Comparison of ENCODE assay signal across 8 mouse cellular contexts in genomic region chr8:122566766-122567165, GRCm38 (mm10). TPM values are rescaled to one million over a fixed set of nuclear protein-coding genes. Genes with fewer than 3 reads are reported as not detected.
A peak's percentile ranks its signal among the peaks of the same experiment; 100 is the strongest.
DNase-seq lines count a peak whose midpoint lies in the region; ATAC-seq and TF ChIP-seq lines count a peak whose summit lies in the region.

No protein-coding gene starts in this region.

- TF ChIP-seq CTCF in liver, postnatal 0 days (IDR thresholded peaks at IDR 0.05; ENCODE audit: low read depth) = no peak

- peak overlapping the region; percentile 97 for H3K9ac ChIP-seq in heart, embryonic 13.5 days
- H3K9ac ChIP-seq in liver, postnatal 0 days (replicated peaks) = peak overlapping the region; percentile 94

- no peak for ATAC-seq in heart, embryonic 13.5 days (ENCODE audit: extremely low read depth, insufficient number of reproducible peaks, low FRiP score, low TSS enrichment)
- ATAC-seq in liver, postnatal 0 days = no peak
- no peak for ATAC-seq in monocyte, adult 5-6 weeks (replicated peaks; ENCODE audit: insufficient number of reproducible peaks, low FRiP score, low TSS enrichment, poor library complexity, severe bottlenecking)

- no peaks in the 10 kb centered on the region for H3K9me3 ChIP-seq in heart, embryonic 13.5 days
- no peaks in the 10 kb centered on the region for H3K9me3 ChIP-seq in liver, postnatal 0 days (ENCODE audit: low read length)

- peaks cover 26% of the 10 kb centered on the region for H3K36me3 ChIP-seq in heart, embryonic 13.5 days
- peaks cover 23% of the 10 kb centered on the region for H3K36me3 ChIP-seq in liver, postnatal 0 days (replicated peaks; ENCODE audit: insufficient read depth, low read length)

- H3K4me3 ChIP-seq in heart, embryonic 13.5 days = peak overlapping the region; percentile 93
- peak overlapping the region; percentile 87 for H3K4me3 ChIP-seq in liver, postnatal 0 days (ENCODE audit: low read depth, low read length)

- no peaks in the 10 kb centered on the region for H3K27me3 ChIP-seq in heart, embryonic 13.5 days (replicated peaks)
- H3K27me3 ChIP-seq in liver, postnatal 0 days (ENCODE audit: insufficient read depth, low read length) = no peaks in the 10 kb centered on the region

- peak; percentile 46 for DNase-seq in adrenal gland, adult 2 months
- no peak for DNase-seq in adrenal gland, adult 18-20 months (ENCODE audit: low spot score in 2 of 2)
- peak; percentile 43 to 67 for DNase-seq in spleen, postnatal 4 days (ENCODE audit: low spot score in 2 of 2)
- DNase-seq in spleen, adult 12 weeks (ENCODE audit: low spot score) = no peak
- DNase-seq in liver, postnatal 0 days = no peak
- DNase-seq in urinary bladder, postnatal 25 days (ENCODE audit: low spot score) = no peak

- TF ChIP-seq EP300 in liver, postnatal 0 days (IDR thresholded peaks at IDR 0.05; ENCODE audit: low read depth) = no peak

- H3K4me1 ChIP-seq in heart, embryonic 13.5 days = peaks cover 32% of the 10 kb centered on the region
- H3K4me1 ChIP-seq in liver, postnatal 0 days (ENCODE audit: insufficient read depth) = peaks cover 25% of the 10 kb centered on the region

- peak overlapping the region; percentile 94 for H3K27ac ChIP-seq in heart, embryonic 13.5 days (replicated peaks)
- peak overlapping the region; percentile 95 for H3K27ac ChIP-seq in liver, postnatal 0 days (ENCODE audit: low read depth)

- H3K4me2 ChIP-seq in heart, embryonic 13.5 days = peak overlapping the region; percentile 83
- peak overlapping the region; percentile 89 for H3K4me2 ChIP-seq in liver, postnatal 0 days (ENCODE audit: low read depth, low read length)

- WGBS in heart, embryonic 13.5 days = 27% methylated on average over 6 of the region's 6 CpGs
- 21% methylated on average over 6 of the region's 6 CpGs for WGBS in liver, postnatal 0 days (ENCODE audit: insufficient replicate concordance)

RNA-seq across cellular contexts. Expression of gene Cdt1, which starts 1.0 kb away (rescaled TPM):
- total RNA-seq in adrenal gland, adult 2 months (2021) = 1 to 10 TPM; 5.0 to 7.0 TPM
- polyA plus RNA-seq in adrenal gland, adult 2 months (2012; rRNA removed) = 19.9 and 22.4 TPM in 2 replicates
- total RNA-seq in adrenal gland, adult 18-20 months (2021) = 1 to 10 TPM; 4.7 to 4.9 TPM
- 31.0 and 34.6 TPM in 2 replicates for polyA plus RNA-seq in heart, embryonic 13.5 days (2015; fragmentation: Nextera tagmentation; extraction: Ambion mirVana)
- 19.8 and 23.7 TPM in 2 replicates for polyA plus RNA-seq in liver, postnatal 0 days (2015; fragmentation: Nextera tagmentation; extraction: Ambion mirVana)
- 11.1 to 24.4 TPM (median 12.4 TPM) in 3 replicates for total RNA-seq in monocyte, adult 5-6 weeks (2017)

RNA-seq across cellular contexts. Expression of gene Aprt, which starts 9.9 kb away (rescaled TPM):
- 100 to 1,000 TPM in 1 of 2 experiments, 10 to 100 TPM in 1; 56.2 to 106 TPM for total RNA-seq in adrenal gland, adult 2 months (2021)
- polyA plus RNA-seq in adrenal gland, adult 2 months (2012; rRNA removed) = 161 and 176 TPM in 2 replicates
- total RNA-seq in adrenal gland, adult 18-20 months (2021) = 10 to 100 TPM; 71.3 to 71.7 TPM
- 251 and 271 TPM in 2 replicates for polyA plus RNA-seq in heart, embryonic 13.5 days (2015; fragmentation: Nextera tagmentation; extraction: Ambion mirVana)
- 223 and 249 TPM in 2 replicates for polyA plus RNA-seq in liver, postnatal 0 days (2015; fragmentation: Nextera tagmentation; extraction: Ambion mirVana)
- total RNA-seq in monocyte, adult 5-6 weeks (2017) = 30.5 to 53.3 TPM (median 49.7 TPM) in 3 replicates

RNA-seq across cellular contexts. Expression of gene Piezo1, which starts 15.6 kb away (rescaled TPM):
- total RNA-seq in adrenal gland, adult 2 months (2021) = 10 to 100 TPM; 15.1 to 26.4 TPM
- 47.5 and 64.7 TPM in 2 replicates for polyA plus RNA-seq in adrenal gland, adult 2 months (2012; rRNA removed)
- total RNA-seq in adrenal gland, adult 18-20 months (2021) = 10 to 100 TPM; 14.1 to 28.4 TPM
- 12.9 and 15.4 TPM in 2 replicates for polyA plus RNA-seq in heart, embryonic 13.5 days (2015; fragmentation: Nextera tagmentation; extraction: Ambion mirVana)
- polyA plus RNA-seq in liver, postnatal 0 days (2015; fragmentation: Nextera tagmentation; extraction: Ambion mirVana) = 2.6 and 3.4 TPM in 2 replicates
- 31.7 to 76.2 TPM (median 45.9 TPM) in 3 replicates for total RNA-seq in monocyte, adult 5-6 weeks (2017)

RNA-seq across cellular contexts. Expression of gene Galns, which starts 44.5 kb away (rescaled TPM):
- total RNA-seq in adrenal gland, adult 2 months (2021) = 1 to 10 TPM; 6.0 to 7.8 TPM
- polyA plus RNA-seq in adrenal gland, adult 2 months (2012; rRNA removed) = 6.8 and 8.0 TPM in 2 replicates
- 1 to 10 TPM; 5.0 to 6.1 TPM for total RNA-seq in adrenal gland, adult 18-20 months (2021)
- 11.1 and 11.9 TPM in 2 replicates for polyA plus RNA-seq in heart, embryonic 13.5 days (2015; fragmentation: Nextera tagmentation; extraction: Ambion mirVana)
- 6.8 and 6.9 TPM in 2 replicates for polyA plus RNA-seq in liver, postnatal 0 days (2015; fragmentation: Nextera tagmentation; extraction: Ambion mirVana)
- total RNA-seq in monocyte, adult 5-6 weeks (2017) = 9.9 to 15.0 TPM (median 12.4 TPM) in 3 replicates

RNA-seq across cellular contexts. Expression of gene Trappc2l, which starts 44.7 kb away (rescaled TPM):
- 10 to 100 TPM; 53.8 to 55.5 TPM for total RNA-seq in adrenal gland, adult 2 months (2021)
- 159 and 161 TPM in 2 replicates for polyA plus RNA-seq in adrenal gland, adult 2 months (2012; rRNA removed)
- total RNA-seq in adrenal gland, adult 18-20 months (2021) = 10 to 100 TPM; 63.1 to 64.5 TPM
- 55.6 and 74.0 TPM in 2 replicates for polyA plus RNA-seq in heart, embryonic 13.5 days (2015; fragmentation: Nextera tagmentation; extraction: Ambion mirVana)
- polyA plus RNA-seq in liver, postnatal 0 days (2015; fragmentation: Nextera tagmentation; extraction: Ambion mirVana) = 29.3 and 30.7 TPM in 2 replicates
- total RNA-seq in monocyte, adult 5-6 weeks (2017) = 19.5 to 35.7 TPM (median 20.3 TPM) in 3 replicates

Comparison
In these comparisons a context has a peak if more than half of its experiments do, and no peak if none do; other contexts are left out.
1. DNase-seq: peak in adrenal gland, adult 2 months (single experiment) and spleen, postnatal 4 days (2 of 2); none in adrenal gland, adult 18-20 months (0 of 2), spleen, adult 12 weeks (single experiment), liver, postnatal 0 days (single experiment) and urinary bladder, postnatal 25 days (single experiment).